Mouse (Mus musculus) liver, embryonic 12.5 days (tissue): ENCODE measurements around the gene Sertad2. TPM values are rescaled to one million over a fixed set of nuclear protein-coding genes. Genes with fewer than 3 reads are reported as not detected.

Experiments used
- ATAC-seq: fragments of 200-750 bp; cut with Nextera tagmentation; 2 replicates; pipeline ENCODE4 v1.8.0; 2017; ENCODE audit warnings: moderate number of reproducible peaks, mild to moderate bottlenecking, moderate library complexity
- H3K27ac ChIP-seq: fragments of 300-500 bp; sonication (generic); 2 replicates; pipeline ENCODE4 v1.5.1; 2016; ENCODE audit warnings: mild to moderate bottlenecking
- H3K27me3 ChIP-seq: fragments of 300-500 bp; sonication (generic); replicated peaks from 2 replicates; pipeline ENCODE4 v1.6.1; 2016; ENCODE audit warnings: mild to moderate bottlenecking, moderate library complexity
- H3K36me3 ChIP-seq: fragments of 300-500 bp; sonication (generic); 2 replicates; pipeline ENCODE4 v1.6.1; 2016; ENCODE audit warnings: mild to moderate bottlenecking, moderate library complexity
- H3K4me1 ChIP-seq: fragments of 300-500 bp; sonication (generic); 2 replicates; pipeline ENCODE4 v1.6.1; 2016
- H3K4me2 ChIP-seq: fragments of 300-500 bp; sonication (generic); 2 replicates; pipeline ENCODE4 v1.6.1; 2016; ENCODE audit warnings: mild to moderate bottlenecking, moderate library complexity
- H3K4me3 ChIP-seq: fragments of 300-500 bp; sonication (generic); 2 replicates; pipeline ENCODE4 v1.5.1; 2016; ENCODE audit warnings: mild to moderate bottlenecking, moderate library complexity
- H3K9ac ChIP-seq: fragments of 300-500 bp; sonication (generic); 2 replicates; pipeline ENCODE4 v1.6.1; 2016; ENCODE audit warnings: mild to moderate bottlenecking, moderate library complexity
- H3K9me3 ChIP-seq: fragments of 300-500 bp; sonication (generic); replicated peaks from 2 replicates; pipeline ENCODE4 v1.6.1; 2016; ENCODE audit warnings: mild to moderate bottlenecking, moderate library complexity
- WGBS: fragments of 180-500 bp; shearing (Covaris S2); methylation state at CpG from one replicate; pipeline ENCODE4 v1.1.7; 2016; ENCODE audit not compliant: insufficient replicate concordance; 5-methylcytosine and 5-hydroxymethylcytosine counted together
- polyA plus RNA-seq: library from polyadenylated mRNA; unstranded; fragments of >200 nt; fragmentation: Nextera tagmentation; extraction: Ambion mirVana; gene quantifications from 2 replicates; pipeline ENCODE4 v1.2.1, GENCODE M21; 2016

Gene Sertad2
- polyA plus RNA-seq, 1 experiment from 2014 or later, result 25.8 TPM

GRCm38 (mm10) chr11:20642321-20642720 lies 99.3 kb downstream of the Sertad2 start:
- H3K9ac ChIP-seq, result no peak overlapping the region
- H3K4me1 ChIP-seq, result peaks cover 71% of the 10 kb centered on the region
- no peak for ATAC-seq
- H3K27me3 ChIP-seq, result no peaks in the 10 kb centered on the region
- WGBS, result 86% methylated on average over 5 of the region's 5 CpGs
- no peak overlapping the region for H3K27ac ChIP-seq
- no peak overlapping the region for H3K4me2 ChIP-seq
- no peaks in the 10 kb centered on the region for H3K36me3 ChIP-seq
- H3K4me3 ChIP-seq, result no peak overlapping the region
- no peaks in the 10 kb centered on the region for H3K9me3 ChIP-seq

- no peak for ATAC-seq
- Histone ChIP-seq H3K9me3 (no peaks in the 10 kb centered on the region), H3K4me3 (no peak overlapping the region), H3K9ac (no peak overlapping the region), H3K27ac (no peak overlapping the region), H3K4me1 (peaks cover 70% of the 10 kb centered on the region), H3K27me3 (no peaks in the 10 kb centered on the region), H3K36me3 (peaks cover 7% of the 10 kb centered on the region), H3K4me2 (no peak overlapping the region)
- WGBS, result 76% methylated on average over 5 of the region's 5 CpGs
These were observed 100.1 kb downstream of the Sertad2 start for GRCm38 (mm10) chr11:20643161-20643560.

GRCm38 (mm10) chr11:20644166-20644565 lies 101.1 kb downstream of the Sertad2 start:
- no peak for ATAC-seq
- H3K27me3 ChIP-seq, result no peaks in the 10 kb centered on the region
- no peak overlapping the region for H3K27ac ChIP-seq
- 67% methylated on average over 1 of the region's 1 CpGs for WGBS
- H3K4me1 ChIP-seq, result peaks cover 60% of the 10 kb centered on the region
- no peaks in the 10 kb centered on the region for H3K9me3 ChIP-seq
- H3K4me3 ChIP-seq, result no peak overlapping the region
- H3K9ac ChIP-seq, result no peak overlapping the region
- peaks cover 17% of the 10 kb centered on the region for H3K36me3 ChIP-seq
- H3K4me2 ChIP-seq, result no peak overlapping the region

GRCm38 (mm10) chr11:20644872-20645271 lies 101.8 kb downstream of the Sertad2 start:
- Histone ChIP-seq H3K36me3 (peaks cover 24% of the 10 kb centered on the region), H3K27ac (no peak overlapping the region), H3K27me3 (no peaks in the 10 kb centered on the region), H3K4me1 (peaks cover 52% of the 10 kb centered on the region), H3K9me3 (no peaks in the 10 kb centered on the region), H3K4me3 (no peak overlapping the region), H3K4me2 (no peak overlapping the region), H3K9ac (no peak overlapping the region)
- ATAC-seq, result no peak
- WGBS, result 71% methylated on average over 6 of the region's 6 CpGs

- no peak overlapping the region for H3K27ac ChIP-seq
- H3K4me3 ChIP-seq, result no peak overlapping the region
- no peaks in the 10 kb centered on the region for H3K9me3 ChIP-seq
- peaks cover 46% of the 10 kb centered on the region for H3K4me1 ChIP-seq
- H3K4me2 ChIP-seq, result no peak overlapping the region
- H3K27me3 ChIP-seq, result no peaks in the 10 kb centered on the region
- H3K36me3 ChIP-seq, result peaks cover 30% of the 10 kb centered on the region
- ATAC-seq, result no peak
- 80% methylated on average over 3 of the region's 3 CpGs for WGBS
- H3K9ac ChIP-seq, result no peak overlapping the region
These were observed 102.5 kb downstream of the Sertad2 start for GRCm38 (mm10) chr11:20645521-20645920.

- no peak overlapping the region for H3K27ac ChIP-seq
- H3K9me3 ChIP-seq, result no peaks in the 10 kb centered on the region
- no peak for ATAC-seq
- H3K9ac ChIP-seq, result no peak overlapping the region
- peaks cover 42% of the 10 kb centered on the region for H3K4me1 ChIP-seq
- H3K4me2 ChIP-seq, result no peak overlapping the region
- no peak overlapping the region for H3K4me3 ChIP-seq
- no peaks in the 10 kb centered on the region for H3K27me3 ChIP-seq
- 74% methylated on average over 6 of the region's 6 CpGs for WGBS
- H3K36me3 ChIP-seq, result peaks cover 35% of the 10 kb centered on the region
These were observed 103.1 kb downstream of the Sertad2 start for GRCm38 (mm10) chr11:20646142-20646541.

GRCm38 (mm10) chr11:20646986-20647726 lies 104.1 kb downstream of the Sertad2 start:
- Histone ChIP-seq H3K27ac (no peak overlapping the region), H3K9ac (no peak overlapping the region), H3K36me3 (peaks cover 45% of the 10 kb centered on the region), H3K9me3 (no peaks in the 10 kb centered on the region), H3K4me3 (no peak overlapping the region), H3K4me1 (peaks cover 39% of the 10 kb centered on the region), H3K4me2 (no peak overlapping the region), H3K27me3 (no peaks in the 10 kb centered on the region)
- no peak for ATAC-seq
- 74% methylated on average over 10 of the region's 10 CpGs for WGBS

GRCm38 (mm10) chr11:20647902-20648625 lies 105.0 kb downstream of the Sertad2 start:
- Histone ChIP-seq H3K9me3 (no peaks in the 10 kb centered on the region), H3K36me3 (peaks cover 53% of the 10 kb centered on the region), H3K4me2 (no peak overlapping the region), H3K4me3 (no peak overlapping the region), H3K9ac (no peak overlapping the region), H3K4me1 (peaks cover 34% of the 10 kb centered on the region), H3K27me3 (no peaks in the 10 kb centered on the region), H3K27ac (no peak overlapping the region)
- 0 out of 2 replicates have a peak, but pooled peaks have one; percentile 33 for ATAC-seq
- WGBS, result 71% methylated on average over 19 of the region's 19 CpGs

- no peak for ATAC-seq
These were observed 106.4 kb downstream of the Sertad2 start for GRCm38 (mm10) chr11:20649477-20649876.

GRCm38 (mm10) chr11:20650006-20650639 lies 107.1 kb downstream of the Sertad2 start:
- no peak for ATAC-seq
- no peaks in the 10 kb centered on the region for H3K9me3 ChIP-seq
- peaks cover 69% of the 10 kb centered on the region for H3K36me3 ChIP-seq
- peaks cover 32% of the 10 kb centered on the region for H3K4me1 ChIP-seq
- no peaks in the 10 kb centered on the region for H3K27me3 ChIP-seq
- H3K4me2 ChIP-seq, result no peak overlapping the region
- H3K27ac ChIP-seq, result no peak overlapping the region
- 93% methylated on average over 17 of the region's 17 CpGs for whole genome bisulfite sequencing
- no peak overlapping the region for H3K9ac ChIP-seq
- H3K4me3 ChIP-seq, result no peak overlapping the region

More at GRCm38 (mm10) chr11:20649477-20649876, 106.4 kb downstream of the Sertad2 start:
- no peak overlapping the region for H3K9ac ChIP-seq
- peaks cover 67% of the 10 kb centered on the region for H3K36me3 ChIP-seq
- 85% methylated on average over 5 of the region's 5 CpGs for WGBS
- H3K27me3 ChIP-seq, result no peaks in the 10 kb centered on the region
- no peaks in the 10 kb centered on the region for H3K9me3 ChIP-seq
- peaks cover 31% of the 10 kb centered on the region for H3K4me1 ChIP-seq
- no peak overlapping the region for H3K27ac ChIP-seq
- no peak overlapping the region for H3K4me2 ChIP-seq
- no peak overlapping the region for H3K4me3 ChIP-seq

GRCm38 (mm10) chr11:20651166-20651565 lies 108.1 kb downstream of the Sertad2 start:
- no peaks in the 10 kb centered on the region for H3K9me3 ChIP-seq
- H3K9ac ChIP-seq, result no peak overlapping the region
- peaks cover 69% of the 10 kb centered on the region for H3K36me3 ChIP-seq
- peaks cover 38% of the 10 kb centered on the region for H3K4me1 ChIP-seq
- no peak overlapping the region for H3K4me2 ChIP-seq
- no peak overlapping the region for H3K27ac ChIP-seq
- no peak for ATAC-seq
- H3K4me3 ChIP-seq, result no peak overlapping the region
- 86% methylated on average over 1 of the region's 1 CpGs for whole genome bisulfite sequencing
- peaks cover 4% of the 10 kb centered on the region for H3K27me3 ChIP-seq
